13 mouse cellular contexts compared by ENCODE assay signal in the genomic region with DNA sequence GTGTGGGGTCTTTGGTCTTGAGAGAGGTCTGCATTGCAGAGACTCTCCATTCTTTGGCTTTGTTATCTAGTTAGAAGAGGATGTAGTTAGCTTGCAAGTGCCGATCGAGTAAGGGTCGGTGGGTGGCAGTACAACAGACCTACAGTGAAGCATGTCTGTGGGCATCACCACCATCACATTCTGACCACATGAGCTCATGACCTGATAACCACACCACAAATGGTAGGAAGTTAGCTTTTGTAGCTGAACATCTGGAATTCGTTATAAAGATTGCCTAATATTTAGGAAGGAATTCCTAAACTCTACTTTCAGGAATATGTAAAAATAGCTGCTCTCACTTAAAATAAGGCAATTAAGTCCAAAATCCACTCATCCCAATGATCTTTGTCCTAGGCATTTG.
"Had no signal": no experiment of that assay in that cellular context is flagged by ENCODE, and none has a peak within 500 bp of the region (broad histone marks: within the 10 kb centered on the region; RNA-seq: fewer than 3 reads in every experiment).

No protein-coding gene starts in this region.

- H3K9me3 ChIP-seq: limb, embryonic 15.5 days; liver, embryonic 12.5 days; midbrain, embryonic 13.5 days; neural tube, embryonic 15.5 days had no signal

- ATAC-seq: liver, embryonic 12.5 days; midbrain, embryonic 13.5 days had no signal

- DNase-seq: kidney, postnatal 25 days; layer of hippocampus, adult 9-11 months; layer of hippocampus, postnatal 36 days; lung, embryonic 14.5 days; lung, postnatal 10 days; lung, postnatal 4 days; right cerebral cortex, adult 18-20 months; thymus, postnatal 4 days had no signal

- H3K4me3 ChIP-seq: limb, embryonic 15.5 days; liver, embryonic 12.5 days; midbrain, embryonic 13.5 days; neural tube, embryonic 15.5 days had no signal

- H3K27me3 ChIP-seq: limb, embryonic 15.5 days; liver, embryonic 12.5 days; midbrain, embryonic 13.5 days; neural tube, embryonic 15.5 days had no signal

- H3K27ac ChIP-seq: limb, embryonic 15.5 days; liver, embryonic 12.5 days; neural tube, embryonic 15.5 days; stomach, postnatal 0 days had no signal

- H3K9ac ChIP-seq: limb, embryonic 15.5 days; liver, embryonic 12.5 days; lung, embryonic 14.5 days; midbrain, embryonic 13.5 days; neural tube, embryonic 15.5 days had no signal

- H3K4me2 ChIP-seq: limb, embryonic 15.5 days; liver, embryonic 12.5 days; lung, embryonic 14.5 days; midbrain, embryonic 13.5 days; neural tube, embryonic 15.5 days had no signal
